Mouse (Mus musculus) E14TG2a.4 (cell line): ENCODE results near the gene Fhad1.
"Not testable (repeated sequence)": the region's sequence is repeated elsewhere in the genome, so short reads cannot be mapped to it uniquely, and the experiment has no call there.

Experiments
- H3K27me3 ChIP-seq: 2 replicates; pipeline ENCODE4 v1.6.1; 2014; ENCODE audit warnings: low read length, control low read depth; ENCODE audit not compliant: insufficient read depth
- H3K36me3 ChIP-seq: 2 replicates; pipeline ENCODE4 v1.6.1; 2014; ENCODE audit warnings: low read length, control low read depth; ENCODE audit not compliant: insufficient read depth
- H3K4me1 ChIP-seq: replicated peaks from 2 replicates; pipeline ENCODE4 v1.6.1; 2014; ENCODE audit warnings: low read depth, low read length, control low read depth
- H3K4me3 ChIP-seq: replicated peaks from 2 replicates; pipeline ENCODE4 v1.5.1; 2014; ENCODE audit warnings: mild to moderate bottlenecking, low read length
- H3K9me3 ChIP-seq: 2 replicates; pipeline ENCODE4 v1.6.1; 2014; ENCODE audit warnings: low read length, control low read depth
- CTCF ChIP-seq: conservative IDR thresholded peaks from 2 replicates; pipeline ENCODE4 v1.5.1; 2014; ENCODE audit warnings: low read length
- NANOG ChIP-seq: IDR thresholded peaks from 2 replicates; pipeline ENCODE4 v1.6.1; 2014; ENCODE audit warnings: borderline replicate concordance, low read length, mixed read lengths
- POU5F1 ChIP-seq: IDR thresholded peaks from 2 replicates; pipeline ENCODE4 v1.6.1; 2014; ENCODE audit warnings: low read length, borderline replicate concordance

The Fhad1 gene

GRCm38 (mm10) chr4:142057529-142058216, 42.8 kb upstream of the Fhad1 start:
- Histone ChIP-seq H3K27me3 (no peaks in the 10 kb centered on the region), H3K4me3 (peak overlapping the region; percentile 64), H3K4me1 (peaks cover 90% of the 10 kb centered on the region), H3K9me3 (no peaks in the 10 kb centered on the region), H3K36me3 (peaks cover 11% of the 10 kb centered on the region)
- TF ChIP-seq CTCF (no peak), POU5F1 (no peak)

- TF ChIP-seq POU5F1 = no peak
- TF ChIP-seq CTCF = no peak
- TF ChIP-seq NANOG = no peak
- Histone ChIP-seq H3K4me1 (peaks cover 88% of the 10 kb centered on the region), H3K4me3 (no peak overlapping the region), H3K9me3 (no peaks in the 10 kb centered on the region), H3K36me3 (peaks cover 11% of the 10 kb centered on the region), H3K27me3 (no peaks in the 10 kb centered on the region)
Measured at GRCm38 (mm10) chr4:142055600-142055999, 40.7 kb upstream of the Fhad1 start.

GRCm38 (mm10) chr4:142054580-142054979, 39.7 kb upstream of the Fhad1 start:
- H3K4me1 ChIP-seq = peaks cover 87% of the 10 kb centered on the region
- H3K9me3 ChIP-seq = no peaks in the 10 kb centered on the region
- TF ChIP-seq CTCF (no peak), NANOG (no peak), POU5F1 (no peak)
- H3K27me3 ChIP-seq = no peaks in the 10 kb centered on the region
- H3K36me3 ChIP-seq = peaks cover 11% of the 10 kb centered on the region
- no peak overlapping the region for H3K4me3 ChIP-seq

GRCm38 (mm10) chr4:142053661-142054448, 39.0 kb upstream of the Fhad1 start:
- H3K4me3 ChIP-seq = no peak overlapping the region
- H3K27me3 ChIP-seq = no peaks in the 10 kb centered on the region
- H3K9me3 ChIP-seq = no peaks in the 10 kb centered on the region
- H3K4me1 ChIP-seq = peaks cover 87% of the 10 kb centered on the region
- peaks cover 7% of the 10 kb centered on the region for H3K36me3 ChIP-seq
- TF ChIP-seq POU5F1 (no peak), NANOG (peak; percentile 15; the same call in 1 of the 2 replicates)

- no peaks in the 10 kb centered on the region for H3K27me3 ChIP-seq
- no peak for TF ChIP-seq POU5F1
- no peak for TF ChIP-seq NANOG
- TF ChIP-seq CTCF = no peak
- H3K36me3 ChIP-seq = peaks cover 7% of the 10 kb centered on the region
- peaks cover 90% of the 10 kb centered on the region for H3K4me1 ChIP-seq
- H3K4me3 ChIP-seq = no peak overlapping the region
- H3K9me3 ChIP-seq = no peaks in the 10 kb centered on the region
Measured at GRCm38 (mm10) chr4:142053261-142053660, 38.4 kb upstream of the Fhad1 start.

- H3K4me1 ChIP-seq = peaks cover 91% of the 10 kb centered on the region
- H3K36me3 ChIP-seq = peaks cover 7% of the 10 kb centered on the region
- TF ChIP-seq POU5F1 (no peak), NANOG (no peak), CTCF (no peak)
- H3K4me3 ChIP-seq = peak overlapping the region; percentile 20; the same call in 1 of the 2 replicates
- no peaks in the 10 kb centered on the region for H3K27me3 ChIP-seq
- no peaks in the 10 kb centered on the region for H3K9me3 ChIP-seq
Measured at GRCm38 (mm10) chr4:142052391-142053132, 37.7 kb upstream of the Fhad1 start.

GRCm38 (mm10) chr4:142051883-142052282, 37.0 kb upstream of the Fhad1 start:
- H3K36me3 ChIP-seq, H3K9me3 ChIP-seq, H3K27me3 ChIP-seq: not testable (repeated sequence)
- H3K4me3 ChIP-seq = peak overlapping the region; percentile 20; the same call in 1 of the 2 replicates
- peaks cover 94% of the 10 kb centered on the region for H3K4me1 ChIP-seq

GRCm38 (mm10) chr4:142049963-142050362, 35.1 kb upstream of the Fhad1 start:
- Histone ChIP-seq H3K9me3 (no peaks in the 10 kb centered on the region), H3K4me3 (no peak overlapping the region), H3K4me1 (peaks cover 90% of the 10 kb centered on the region), H3K36me3 (no peaks in the 10 kb centered on the region; the same call in 1 of the 2 replicates), H3K27me3 (no peaks in the 10 kb centered on the region)
- peak; percentile 44 for TF ChIP-seq CTCF
- TF ChIP-seq POU5F1 = no peak
